8 mouse cellular contexts compared by ENCODE assay signal in genomic region chr15:89140659-89141252, GRCm38 (mm10). TPM values are rescaled to one million over a fixed set of nuclear protein-coding genes. Genes with fewer than 3 reads are reported as not detected.
A peak's percentile ranks its signal among the peaks of the same experiment; 100 is the strongest.
DNase-seq lines count a peak whose midpoint lies in the region; ATAC-seq and TF ChIP-seq lines count a peak whose summit lies in the region.

Gene Mapk12, minus strand, starts transcription at chr15:89140703.

- H3K4me1 ChIP-seq in ES-E14 (ENCODE audit: control insufficient read depth in 2 of 2, insufficient read depth in 2 of 2, low read length in 2 of 2, poor library complexity in 1 of 2) = peaks cover 0 to 12% of the 10 kb centered on the region in 2 experiments; a peak in 1 of 4 replicates
- no peaks in the 10 kb centered on the region for H3K4me1 ChIP-seq in embryonic fibroblast, embryonic 13.5 days (ENCODE audit: control insufficient read depth, insufficient read depth, low read length)
- peaks cover 18% of the 10 kb centered on the region for H3K4me1 ChIP-seq in heart, embryonic 16.5 days (ENCODE audit: control insufficient read depth, insufficient read depth, low read length)
- peaks cover 48% of the 10 kb centered on the region for H3K4me1 ChIP-seq in midbrain, embryonic 10.5 days

- peak within 1 kb of the TSS; percentile 97 for H3K4me2 ChIP-seq in heart, embryonic 16.5 days (ENCODE audit: low read depth, low read length)

- H3K9ac ChIP-seq in ES-E14 (ENCODE audit: insufficient read depth, low read depth, low read length, poor library complexity, severe bottlenecking) = peak within 1 kb of the TSS; percentile 84
- peak within 1 kb of the TSS; percentile 76 for H3K9ac ChIP-seq in heart, embryonic 16.5 days (ENCODE audit: low read length)

- ATAC-seq in heart, embryonic 16.5 days (replicated peaks; ENCODE audit: extremely low read depth, insufficient read depth, low FRiP score) = peak; percentile 53; the same call in 1 of the 2 replicates

- H3K27me3 ChIP-seq in heart, embryonic 16.5 days (ENCODE audit: control insufficient read depth, insufficient read depth, low read length) = peaks cover 41% of the 10 kb centered on the region
- peaks cover 48% of the 10 kb centered on the region for H3K27me3 ChIP-seq in midbrain, embryonic 10.5 days (ENCODE audit: low read depth, poor library complexity, severe bottlenecking)

- peak; percentile 56 for DNase-seq in ES-E14 (ENCODE audit: low read depth, low spot score)
- peak; percentile 72 for DNase-seq in adrenal gland, postnatal 14 days
- DNase-seq in kidney, postnatal 25 days = peak; percentile 63 to 83
- DNase-seq in midbrain, embryonic 10.5 days (ENCODE audit: low spot score) = peak; percentile 82
- DNase-seq in right cerebral cortex, postnatal 36 days (ENCODE audit: low spot score in 2 of 2) = no peak
- DNase-seq in layer of hippocampus, adult 8-10 months (ENCODE audit: low spot score in 2 of 2) = no peak

- in situ Hi-C loops in ES-E14 (cut with MboI; ENCODE audit: low sequenced_read_pairs in 2 of 2, unreplicated experiment in 2 of 2) = no loop called here

- TF ChIP-seq POLR2A in embryonic fibroblast, embryonic 13.5 days (IDR thresholded peaks at IDR 0.05; ENCODE audit: low read depth, low read length) = no peak

- H3K27ac ChIP-seq in ES-E14 (ENCODE audit: insufficient read depth, low read depth, low read length, poor library complexity, severe bottlenecking) = no peak within 1 kb of the TSS
- H3K27ac ChIP-seq in embryonic fibroblast, embryonic 13.5 days (ENCODE audit: insufficient read depth, low read length) = no peak within 1 kb of the TSS
- no peak within 1 kb of the TSS for H3K27ac ChIP-seq in heart, embryonic 16.5 days (ENCODE audit: low read length)
- H3K27ac ChIP-seq in midbrain, embryonic 10.5 days (replicated peaks) = peak within 1 kb of the TSS; percentile 92

- H3K4me3 ChIP-seq in ES-E14 (ENCODE audit: insufficient read depth in 1 of 2, low read depth in 1 of 2, low read length in 2 of 2, poor library complexity in 1 of 2, severe bottlenecking in 1 of 2) = peak within 1 kb of the TSS; percentile 69 to 88
- peak within 1 kb of the TSS; percentile 52 for H3K4me3 ChIP-seq in embryonic fibroblast, embryonic 13.5 days (ENCODE audit: insufficient read depth, low read length)
- H3K4me3 ChIP-seq in heart, embryonic 16.5 days (ENCODE audit: low read length) = peak within 1 kb of the TSS; percentile 67
- H3K4me3 ChIP-seq in midbrain, embryonic 10.5 days = peak within 1 kb of the TSS; percentile 85

- H3K36me3 ChIP-seq in ES-E14 (ENCODE audit: control insufficient read depth, insufficient read depth, low read length, poor library complexity, severe bottlenecking) = peaks cover 4% of the 10 kb centered on the region; the same call in 1 of the 2 replicates
- H3K36me3 ChIP-seq in heart, embryonic 16.5 days (ENCODE audit: control insufficient read depth, insufficient read depth) = no peaks in the 10 kb centered on the region
- peaks cover 40% of the 10 kb centered on the region for H3K36me3 ChIP-seq in midbrain, embryonic 10.5 days

- no peak for TF ChIP-seq CTCF in embryonic fibroblast, embryonic 13.5 days (IDR thresholded peaks at IDR 0.05; ENCODE audit: borderline replicate concordance, insufficient read depth, low read length)

- under 1% methylated on average over 21 of the region's 21 CpGs for WGBS in heart, embryonic 16.5 days
- WGBS in midbrain, embryonic 10.5 days = 0% methylated on average over 21 of the region's 21 CpGs

- no peaks in the 10 kb centered on the region for H3K9me3 ChIP-seq in ES-E14 (ENCODE audit: control insufficient read depth, insufficient read depth, low read depth, low read length)
- no peaks in the 10 kb centered on the region for H3K9me3 ChIP-seq in heart, embryonic 16.5 days (replicated peaks; ENCODE audit: control insufficient read depth, low read length)
- H3K9me3 ChIP-seq in midbrain, embryonic 10.5 days (replicated peaks) = no peaks in the 10 kb centered on the region

TF ChIP-seq in ES-E14, 5 proteins besides CTCF, POLR2A, EP300 and RAD21:
- TF ChIP-seq HCFC1 (IDR thresholded peaks at IDR 0.05; ENCODE audit: borderline replicate concordance, insufficient read depth, low read length) (no peak), ZNF384 (IDR thresholded peaks at IDR 0.05; ENCODE audit: low read depth, low read length) (no peak), CHD2 (IDR thresholded peaks at IDR 0.05; ENCODE audit: low read depth, low read length) (no peak), MAFK (IDR thresholded peaks at IDR 0.05; ENCODE audit: insufficient read depth, low read depth, low read length) (no peak), ZC3H11A (IDR thresholded peaks at IDR 0.05; ENCODE audit: borderline replicate concordance, low read depth, low read length) (no peak)

RNA-seq across cellular contexts. Expression of gene Mapk12, which starts in this region (rescaled TPM):
- 8.1 and 10.6 TPM in 2 replicates for total RNA-seq in ES-E14 (2012; rRNA removed)
- total RNA-seq in adrenal gland, postnatal 14 days (2021) = 8.6 and 9.6 TPM in 2 replicates
- 10.1 and 16.4 TPM in 2 replicates for polyA plus RNA-seq in embryonic fibroblast, embryonic 13.5 days (2011; ENCODE audit: insufficient read length, low read depth, missing spikeins)
- polyA plus RNA-seq in heart, embryonic 16.5 days (2015; fragmentation: Nextera tagmentation; extraction: Ambion mirVana) = 17.7 and 18.4 TPM in 2 replicates
- polyA plus RNA-seq in midbrain, embryonic 10.5 days (2016; fragmentation: Nextera tagmentation; extraction: Ambion mirVana) = 31.8 and 36.7 TPM in 2 replicates
- total RNA-seq in layer of hippocampus, adult 8-10 months (2022) = 1 to 10 TPM; 4.9 to 9.7 (median 7.0) TPM

Comparison
In these comparisons a context has a peak if more than half of its experiments do, and no peak if none do; other contexts are left out.
1. DNase-seq: peak in ES-E14 (single experiment), adrenal gland, postnatal 14 days (single experiment), kidney, postnatal 25 days (2 of 2) and midbrain, embryonic 10.5 days (single experiment); none in right cerebral cortex, postnatal 36 days (0 of 2) and layer of hippocampus, adult 8-10 months (0 of 2).
2. Peak in every context shown above with its lines, with median percentiles within 50 percentile points of each other: H3K4me3 ChIP-seq.